Mouse (Mus musculus): ENCODE measurements around the gene Thy1. TPM values are rescaled to one million over a fixed set of nuclear protein-coding genes. Genes with fewer than 3 reads are reported as not detected.

Thy1 gene
- polyA plus RNA-seq, 1 experiment: 41.8 TPM

- no peak for DNase-seq (ENCODE audit: low read depth)
These were observed 39.1 kb downstream of the Thy1 start for GRCm38 (mm10) chr9:44082266-44082665.

- DNase-seq (ENCODE audit: low read depth): no peak
These were observed 40.4 kb downstream of the Thy1 start for GRCm38 (mm10) chr9:44083392-44084121.

- DNase-seq (ENCODE audit: low read depth): no peak
These were observed 41.1 kb downstream of the Thy1 start for GRCm38 (mm10) chr9:44084236-44084635.

- DNase-seq (ENCODE audit: low read depth): no peak
These were observed 41.6 kb downstream of the Thy1 start for GRCm38 (mm10) chr9:44084659-44085229.

GRCm38 (mm10) chr9:44085276-44085675, 42.1 kb downstream of the Thy1 start:
- DNase-seq (ENCODE audit: low read depth): no peak

- DNase-seq (ENCODE audit: low read depth): no peak
These were observed 42.8 kb downstream of the Thy1 start for GRCm38 (mm10) chr9:44085741-44086665.

- no peak for DNase-seq (ENCODE audit: low read depth)
These were observed 43.8 kb downstream of the Thy1 start for GRCm38 (mm10) chr9:44086960-44087359.

GRCm38 (mm10) chr9:44087761-44088455, 44.7 kb downstream of the Thy1 start:
- peak; percentile 96 for DNase-seq (ENCODE audit: low read depth)

GRCm38 (mm10) chr9:44088877-44089608, 45.9 kb downstream of the Thy1 start:
- DNase-seq (ENCODE audit: low read depth): no peak

- no peak for DNase-seq (ENCODE audit: low read depth)
These were observed 50.7 kb downstream of the Thy1 start for GRCm38 (mm10) chr9:44093612-44094503.

GRCm38 (mm10) chr9:44094737-44095136, 51.6 kb downstream of the Thy1 start:
- no peak for DNase-seq (ENCODE audit: low read depth)

GRCm38 (mm10) chr9:44095781-44096180, 52.6 kb downstream of the Thy1 start:
- no peak for DNase-seq (ENCODE audit: low read depth)

GRCm38 (mm10) chr9:44096536-44096935, 53.4 kb downstream of the Thy1 start:
- no peak for DNase-seq (ENCODE audit: low read depth)

Other genes starting within 250 kb of the Thy1 start
- gene Usp2, start 23.6 kb downstream of the Thy1 start, polyA plus RNA-seq (2012; rRNA removed): 19.3 and 24.5 TPM in 2 replicates
- 72.1 and 84.4 TPM in 2 replicates for gene Mfrp, start 58.3 kb downstream of the Thy1 start, polyA plus RNA-seq (2012; rRNA removed)
- 28.7 and 29.3 TPM in 2 replicates for gene C1qtnf5, start 63.9 kb downstream of the Thy1 start, polyA plus RNA-seq (2012; rRNA removed)
- 0.04 and 0.10 TPM in 2 replicates for gene Gm49380, start 70.1 kb downstream of the Thy1 start, polyA plus RNA-seq (2012; rRNA removed)
- 23.4 and 25.6 TPM in 2 replicates for gene Rnf26, start 70.1 kb downstream of the Thy1 start, polyA plus RNA-seq (2012; rRNA removed)
- 196 and 288 TPM in 2 replicates for gene Mcam, start 91.1 kb downstream of the Thy1 start, polyA plus RNA-seq (2012; rRNA removed)
- 12.2 and 14.1 TPM in 2 replicates for gene Cbl, start 190.7 kb downstream of the Thy1 start, polyA plus RNA-seq (2012; rRNA removed)
- 6.6 and 6.9 TPM in 2 replicates for gene Ccdc153, start 197.3 kb downstream of the Thy1 start, polyA plus RNA-seq (2012; rRNA removed)
- gene Pdzd3, start 208.1 kb downstream of the Thy1 start, polyA plus RNA-seq (2012; rRNA removed): 1.4 and 2.3 TPM in 2 replicates
- gene Nlrx1, start 225.2 kb downstream of the Thy1 start, polyA plus RNA-seq (2012; rRNA removed): 22.9 and 28.3 TPM in 2 replicates
- gene Abcg4, start 245.2 kb downstream of the Thy1 start, polyA plus RNA-seq (2012; rRNA removed): 4.9 and 6.6 TPM in 2 replicates